ENCODE assay signal across 10 mouse cellular contexts in the genomic region with DNA sequence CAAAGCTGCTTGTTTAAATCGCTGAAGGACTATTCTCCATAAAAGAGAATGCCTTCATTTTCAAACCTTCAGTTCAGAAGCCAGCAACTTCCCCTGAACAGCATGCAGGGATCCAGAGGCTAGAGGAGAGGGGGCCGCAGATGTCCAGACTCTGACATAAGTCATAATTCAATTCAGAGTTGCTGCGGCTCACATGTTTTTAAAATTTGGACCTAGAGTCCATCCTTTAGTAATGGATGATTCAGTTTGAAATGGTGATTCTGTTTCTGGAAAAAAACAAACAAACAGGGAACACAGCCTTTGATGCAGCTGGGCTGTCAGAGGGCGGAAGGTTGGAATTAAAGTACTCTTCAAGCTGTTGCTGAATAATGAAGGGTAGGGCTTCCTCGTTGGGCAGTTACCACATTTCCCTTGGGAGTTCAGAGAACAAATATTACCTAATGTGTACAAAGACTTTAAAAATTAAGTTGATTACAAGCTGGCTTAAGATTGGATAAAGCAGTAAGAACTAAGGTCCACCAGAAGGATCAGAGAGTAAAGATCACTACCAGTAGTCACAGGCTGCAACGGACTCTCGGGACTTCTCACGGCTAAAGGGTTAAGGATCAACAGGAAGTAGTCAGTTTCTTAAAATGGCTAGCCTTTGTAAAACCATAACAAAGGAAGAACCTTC.
A peak's percentile ranks its signal among the peaks of the same experiment; 100 is the strongest.
DNase-seq lines count a peak whose midpoint lies in the region; ATAC-seq and TF ChIP-seq lines count a peak whose summit lies in the region.
"Had no signal": no experiment of that assay in that cellular context is flagged by ENCODE, and none has a peak within 500 bp of the region (broad histone marks: within the 10 kb centered on the region; RNA-seq: fewer than 3 reads in every experiment).

No protein-coding gene starts in this region.

- H3K4me1 ChIP-seq in liver, postnatal 0 days (ENCODE audit: insufficient read depth) = peaks cover 3% of the 10 kb centered on the region; the same call in 1 of the 2 replicates
- peaks cover 2% of the 10 kb centered on the region; the same call in 1 of the 2 replicates for H3K4me1 ChIP-seq in liver, embryonic 12.5 days
- peaks cover 17% of the 10 kb centered on the region for H3K4me1 ChIP-seq in kidney, embryonic 15.5 days
- H3K4me1 ChIP-seq: embryonic facial prominence, embryonic 12.5 days; liver, embryonic 15.5 days had no signal

- DNase-seq in liver, postnatal 0 days = no peak
- DNase-seq in gastrocnemius, postnatal 14 days = peak; percentile 8
- DNase-seq in splenic B cell, adult 2 months (ENCODE audit: low read depth, low spot score) = peak; percentile 27
- no peak for DNase-seq in frontal cortex, postnatal 25 days (ENCODE audit: low spot score in 2 of 2)
- no peak for DNase-seq in cerebellum, postnatal 36 days
- no peak for DNase-seq in right cerebral cortex, postnatal 4 days

- 0 out of 2 replicates have a peak, but pooled peaks have one; percentile 27 for TF ChIP-seq EP300 in liver, postnatal 0 days (IDR thresholded peaks at IDR 0.05; ENCODE audit: low read depth)

- H3K27ac ChIP-seq in liver, postnatal 0 days (ENCODE audit: low read depth) = peak overlapping the region; percentile 48; the same call in 1 of the 2 replicates
- no peak overlapping the region for H3K27ac ChIP-seq in liver, embryonic 12.5 days
- H3K27ac ChIP-seq in kidney, embryonic 15.5 days = peak overlapping the region; percentile 76
- H3K27ac ChIP-seq: embryonic facial prominence, embryonic 12.5 days; liver, embryonic 15.5 days had no signal

- H3K9ac ChIP-seq in liver, postnatal 0 days (replicated peaks) = no peak overlapping the region
- H3K9ac ChIP-seq in liver, embryonic 12.5 days = no peak overlapping the region
- no peak overlapping the region for H3K9ac ChIP-seq in kidney, embryonic 15.5 days
- H3K9ac ChIP-seq: embryonic facial prominence, embryonic 12.5 days; liver, embryonic 15.5 days had no signal

- TF ChIP-seq CTCF in liver, postnatal 0 days (IDR thresholded peaks at IDR 0.05; ENCODE audit: low read depth) = no peak

- H3K4me3 ChIP-seq in liver, postnatal 0 days (ENCODE audit: low read depth, low read length) = no peak overlapping the region
- no peak overlapping the region for H3K4me3 ChIP-seq in liver, embryonic 12.5 days
- no peak overlapping the region for H3K4me3 ChIP-seq in kidney, embryonic 15.5 days (replicated peaks)
- H3K4me3 ChIP-seq: embryonic facial prominence, embryonic 12.5 days; liver, embryonic 15.5 days had no signal

- ATAC-seq in liver, postnatal 0 days = peak; percentile 61
- no peak for ATAC-seq in liver, embryonic 12.5 days
- peak; percentile 43; the same call in 1 of the 2 replicates for ATAC-seq in kidney, embryonic 15.5 days (replicated peaks; ENCODE audit: low FRiP score)

- H3K9me3 ChIP-seq in liver, postnatal 0 days (ENCODE audit: low read length) = no peaks in the 10 kb centered on the region
- H3K9me3 ChIP-seq in liver, embryonic 12.5 days (replicated peaks) = no peaks in the 10 kb centered on the region
- H3K9me3 ChIP-seq in kidney, embryonic 15.5 days (replicated peaks) = no peaks in the 10 kb centered on the region
- H3K9me3 ChIP-seq: embryonic facial prominence, embryonic 12.5 days; liver, embryonic 15.5 days had no signal

- WGBS in liver, postnatal 0 days (ENCODE audit: insufficient replicate concordance) = 56% methylated on average over 8 of the region's 8 CpGs
- 65% methylated on average over 8 of the region's 8 CpGs for WGBS in liver, embryonic 12.5 days (ENCODE audit: insufficient replicate concordance)
- 45% methylated on average over 8 of the region's 8 CpGs for WGBS in kidney, embryonic 15.5 days

- peak overlapping the region; percentile 16; the same call in 1 of the 2 replicates for H3K4me2 ChIP-seq in liver, postnatal 0 days (ENCODE audit: low read depth, low read length)
- no peak overlapping the region for H3K4me2 ChIP-seq in liver, embryonic 12.5 days
- H3K4me2 ChIP-seq in kidney, embryonic 15.5 days = no peak overlapping the region
- H3K4me2 ChIP-seq: embryonic facial prominence, embryonic 12.5 days; liver, embryonic 15.5 days had no signal

- no peaks in the 10 kb centered on the region for H3K36me3 ChIP-seq in liver, postnatal 0 days (replicated peaks; ENCODE audit: insufficient read depth, low read length)
- H3K36me3 ChIP-seq in liver, embryonic 12.5 days = no peaks in the 10 kb centered on the region
- no peaks in the 10 kb centered on the region for H3K36me3 ChIP-seq in kidney, embryonic 15.5 days
- H3K36me3 ChIP-seq in splenic B cell, adult 2 months (ENCODE audit: control insufficient read depth, insufficient read depth, low read length, poor library complexity, severe bottlenecking) = no peaks in the 10 kb centered on the region
- H3K36me3 ChIP-seq: embryonic facial prominence, embryonic 12.5 days; liver, embryonic 15.5 days had no signal

- intact Hi-C loops in gastrocnemius, postnatal 14 days (cut with DNase I; ENCODE audit: low total_unique reads) = no loop called here

- H3K27me3 ChIP-seq in liver, postnatal 0 days (ENCODE audit: insufficient read depth, low read length) = no peaks in the 10 kb centered on the region
- H3K27me3 ChIP-seq in liver, embryonic 12.5 days (replicated peaks) = no peaks in the 10 kb centered on the region
- no peaks in the 10 kb centered on the region for H3K27me3 ChIP-seq in kidney, embryonic 15.5 days
- no peaks in the 10 kb centered on the region for H3K27me3 ChIP-seq in splenic B cell, adult 2 months (ENCODE audit: control insufficient read depth, insufficient read depth, low read length, poor library complexity, severe bottlenecking)
- H3K27me3 ChIP-seq: embryonic facial prominence, embryonic 12.5 days; liver, embryonic 15.5 days had no signal

Comparison
In these comparisons a context has a peak if more than half of its experiments do, and no peak if none do; other contexts are left out.
1. DNase-seq: peak in gastrocnemius, postnatal 14 days (single experiment) and splenic B cell, adult 2 months (single experiment); none in liver, postnatal 0 days (single experiment), frontal cortex, postnatal 25 days (0 of 2), cerebellum, postnatal 36 days (0 of 2) and right cerebral cortex, postnatal 4 days (single experiment).